Mouse (Mus musculus) retina, adult 2 months (tissue): ENCODE measurements at regions not wholly inside any gene's neighbourhood (a gene's known extent, or its start where the extent isn't known, plus 50 kb on each side); places are given as distances from the start of the nearest gene placed in this dataset.
"Not testable (repeated sequence)": the region's sequence is repeated elsewhere in the genome, so short reads cannot be mapped to it uniquely, and the experiment has no call there.

ENCODE experiments used
- DNase-seq: peaks from one replicate; pipeline ENCODE4 v3.0.0-alpha.2; 2012; ENCODE audit warnings: low read depth, low spot score

DNA sequence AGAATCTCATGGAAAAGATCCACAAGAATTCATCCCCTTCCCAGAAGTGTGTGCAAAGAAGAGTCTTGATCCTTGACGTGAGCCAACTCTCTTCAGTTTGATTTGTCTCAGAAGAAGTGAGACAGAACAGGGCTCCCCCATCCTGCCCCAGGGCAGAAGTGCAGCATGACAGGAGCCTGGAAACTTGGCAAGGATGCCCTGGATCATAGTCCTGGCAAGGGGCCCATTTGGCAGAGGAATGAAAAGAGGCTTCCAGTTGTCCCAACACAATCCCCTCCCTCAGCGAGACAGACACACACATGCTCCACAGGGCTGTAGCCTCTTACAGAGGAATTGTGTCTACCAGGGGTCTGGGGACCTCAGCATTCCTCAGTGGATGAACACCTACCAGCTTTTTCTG is 102.7 kb downstream of the Ptpn20 start:
- DNase-seq = no peak

DNA sequence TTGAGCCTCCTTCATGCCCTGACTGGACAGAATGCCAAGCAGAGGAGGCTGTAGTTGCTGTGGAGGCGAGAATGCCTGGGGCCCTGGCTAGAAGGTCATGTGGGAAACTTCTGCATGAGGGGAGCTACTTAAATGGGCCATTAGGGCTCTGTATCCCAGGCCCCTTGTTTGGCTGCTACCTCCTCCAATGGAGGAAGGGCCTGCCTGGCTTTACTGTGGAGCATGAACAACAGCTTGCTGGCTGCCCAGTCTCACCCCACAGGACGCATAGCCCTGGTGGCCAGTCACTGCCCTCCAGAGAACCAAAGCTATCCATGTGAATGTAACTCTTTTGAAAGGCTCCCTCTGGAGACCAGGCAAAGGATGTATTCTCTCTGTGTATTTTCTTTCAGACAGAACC is 105.2 kb downstream of the Ptpn20 start:
- no peak for DNase-seq

DNA sequence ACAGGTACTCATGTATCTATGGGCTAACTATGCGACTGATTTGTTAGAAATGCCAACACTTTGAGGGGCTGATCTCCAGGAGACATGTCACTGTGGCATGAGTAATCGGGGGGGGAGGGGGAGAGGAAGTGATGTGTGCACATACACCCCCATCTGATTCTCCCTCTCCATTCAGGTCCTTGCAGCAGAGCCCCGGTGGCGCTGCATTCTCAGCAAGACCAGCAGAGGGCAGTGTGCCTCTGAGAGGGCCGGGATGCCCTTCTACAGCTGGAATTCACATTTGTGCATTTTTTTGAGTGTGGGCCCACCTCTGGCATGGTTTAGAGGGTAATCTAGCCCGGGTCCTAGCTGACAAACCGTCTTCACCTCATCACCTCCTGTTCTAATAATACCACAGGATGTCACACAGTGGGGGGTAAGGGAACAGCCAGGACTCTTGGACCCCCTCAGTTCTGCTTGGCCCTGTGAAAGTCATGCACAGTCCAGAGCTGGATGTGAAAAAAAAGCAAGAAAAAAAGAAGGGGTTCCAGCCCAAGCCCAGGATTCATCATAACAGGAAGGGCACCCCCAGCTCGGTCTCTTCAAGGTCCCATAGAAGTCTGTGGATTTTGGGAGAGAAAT is 106.5 kb downstream of the Ptpn20 start:
- DNase-seq = peak; percentile 34

DNA sequence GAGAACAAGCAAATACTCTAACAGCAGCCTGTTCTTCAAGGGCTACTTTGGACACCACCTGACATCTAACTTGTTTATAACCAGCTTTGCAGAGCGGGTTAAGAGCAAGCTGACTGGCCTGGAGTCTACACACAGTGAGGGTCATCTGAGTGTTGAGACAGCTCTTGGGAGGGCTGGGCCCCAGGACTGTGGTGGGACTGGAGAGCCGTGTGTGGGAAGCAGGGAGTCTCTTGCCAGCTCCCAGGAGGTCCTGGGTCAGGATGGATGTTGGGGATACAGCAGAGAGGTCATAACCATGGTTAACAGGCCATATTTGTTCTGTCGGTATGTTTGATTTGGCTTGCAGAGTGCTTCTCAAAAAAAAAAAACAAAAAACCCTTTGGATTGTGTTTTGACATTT is 107.8 kb downstream of the Ptpn20 start:
- no peak for DNase-seq

DNA sequence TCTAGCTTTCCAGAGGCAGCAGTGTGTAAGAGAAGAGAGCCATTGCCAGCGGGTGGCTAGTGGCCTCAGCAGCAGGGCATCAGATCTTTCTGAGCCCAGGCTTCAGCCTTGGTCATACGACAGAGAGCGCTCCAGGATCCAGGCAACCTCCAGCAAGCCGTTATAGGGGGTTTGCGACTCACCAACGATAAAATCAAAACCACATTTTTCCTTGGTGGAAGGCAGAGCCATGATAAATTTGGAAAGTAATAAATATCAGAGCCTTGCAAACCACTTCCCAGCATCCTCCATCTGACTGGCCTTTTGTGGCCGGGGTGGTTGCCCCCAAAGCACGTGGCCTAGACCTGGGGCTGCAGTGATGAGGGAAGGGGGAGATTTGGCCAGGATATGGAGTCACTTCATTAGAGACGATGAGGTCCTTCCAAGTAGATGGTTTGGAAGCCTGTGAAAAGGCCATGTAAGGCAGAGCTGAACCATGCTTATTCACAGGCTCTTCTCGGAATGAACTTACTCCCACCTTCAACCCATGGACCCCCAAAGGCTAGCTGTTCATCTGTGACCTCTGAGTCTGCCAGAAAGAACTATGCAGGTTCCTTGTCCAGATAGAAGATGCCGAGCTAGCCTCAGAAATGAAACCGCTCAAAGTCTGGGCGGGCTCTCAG is 110.9 kb downstream of the Ptpn20 start:
- no peak for DNase-seq

DNA sequence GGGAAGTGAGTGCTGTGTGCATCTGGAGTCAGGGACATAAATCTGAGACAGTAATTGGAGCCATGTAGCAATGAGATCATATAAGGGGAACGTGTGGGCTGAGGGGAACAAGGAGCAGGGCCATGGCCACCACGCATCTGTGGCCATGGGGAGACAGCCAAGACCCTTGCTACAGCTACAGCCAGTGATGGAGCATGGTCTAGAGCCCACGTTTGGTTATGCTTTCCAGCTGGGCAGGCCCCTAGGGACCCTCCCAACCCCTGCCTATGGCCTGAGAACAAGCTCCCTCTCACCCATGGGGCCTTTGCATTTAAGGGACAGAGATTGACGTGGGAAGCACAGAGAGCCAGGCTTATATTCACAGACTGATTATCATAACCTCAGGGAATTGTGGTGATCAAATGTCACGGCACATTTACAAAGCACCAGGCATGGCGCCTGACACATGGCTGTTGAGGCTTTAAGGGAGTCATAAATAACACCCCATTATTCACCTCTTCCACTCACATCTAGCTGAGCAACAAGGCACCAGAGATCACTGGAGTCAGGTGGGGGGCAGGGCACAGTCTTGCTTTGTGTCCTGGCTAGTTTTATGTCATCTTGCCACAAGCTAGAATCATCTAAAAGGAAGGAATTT is 118.8 kb downstream of the Ptpn20 start:
- no peak for DNase-seq

DNA sequence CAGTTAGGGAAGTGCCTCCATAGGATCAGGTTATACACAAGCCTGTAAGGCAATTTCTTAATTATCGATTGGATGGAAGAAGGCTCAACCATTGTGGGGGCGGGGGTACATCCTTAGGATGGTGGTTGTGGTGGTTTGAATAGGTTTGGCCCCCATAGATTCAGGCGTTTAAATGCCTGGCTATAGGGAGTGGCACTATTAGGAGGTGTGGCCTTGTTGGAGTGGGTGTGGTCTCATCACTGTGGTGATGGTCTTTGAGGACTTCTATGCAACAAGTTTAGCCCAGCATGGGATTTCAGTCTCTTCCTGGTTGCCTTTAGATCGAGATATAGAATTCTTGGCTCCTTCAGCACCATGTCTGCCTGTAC is 119.3 kb downstream of the Ptpn20 start:
- no peak for DNase-seq

DNA sequence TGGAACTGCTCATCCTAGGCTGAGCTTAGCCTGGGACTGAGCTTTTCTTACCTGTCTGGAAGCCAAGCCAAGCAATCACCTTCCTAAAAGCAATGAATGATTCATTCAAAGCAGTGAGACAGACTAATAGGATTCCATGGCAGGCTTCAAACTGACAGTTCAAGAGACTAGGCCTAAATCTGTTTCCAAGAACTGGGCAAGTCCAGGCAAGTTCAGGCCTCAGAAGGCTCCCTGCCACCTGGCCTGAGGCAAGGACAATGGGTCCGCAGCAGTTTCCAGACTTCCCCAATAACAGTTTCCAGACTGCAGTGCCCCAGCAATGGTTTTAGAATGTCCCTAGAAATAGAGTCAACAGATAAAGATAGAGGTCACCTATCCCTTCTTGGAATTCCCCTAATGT is 123.5 kb downstream of the Ptpn20 start:
- DNase-seq = no peak

DNA sequence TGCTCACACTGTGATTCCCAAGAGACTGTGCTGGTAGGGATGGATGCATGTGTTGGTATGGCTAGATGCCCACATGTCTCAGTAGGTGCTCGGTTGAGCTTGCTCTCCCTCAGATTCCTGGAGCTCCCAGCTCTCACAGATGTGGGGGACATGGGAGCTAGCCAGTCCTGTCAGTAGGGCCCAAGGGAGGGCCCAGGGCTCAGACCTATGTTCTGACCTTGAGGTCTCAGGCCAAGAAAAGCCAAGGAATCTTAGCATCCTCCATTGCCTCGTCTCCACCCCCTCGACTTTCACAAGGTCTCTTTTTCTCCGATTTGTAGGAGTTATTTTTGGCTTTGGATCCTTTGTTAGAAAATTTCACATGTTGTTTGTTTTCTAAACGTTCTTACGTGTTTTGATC is 130.6 kb downstream of the Ptpn20 start:
- no peak for DNase-seq

DNA sequence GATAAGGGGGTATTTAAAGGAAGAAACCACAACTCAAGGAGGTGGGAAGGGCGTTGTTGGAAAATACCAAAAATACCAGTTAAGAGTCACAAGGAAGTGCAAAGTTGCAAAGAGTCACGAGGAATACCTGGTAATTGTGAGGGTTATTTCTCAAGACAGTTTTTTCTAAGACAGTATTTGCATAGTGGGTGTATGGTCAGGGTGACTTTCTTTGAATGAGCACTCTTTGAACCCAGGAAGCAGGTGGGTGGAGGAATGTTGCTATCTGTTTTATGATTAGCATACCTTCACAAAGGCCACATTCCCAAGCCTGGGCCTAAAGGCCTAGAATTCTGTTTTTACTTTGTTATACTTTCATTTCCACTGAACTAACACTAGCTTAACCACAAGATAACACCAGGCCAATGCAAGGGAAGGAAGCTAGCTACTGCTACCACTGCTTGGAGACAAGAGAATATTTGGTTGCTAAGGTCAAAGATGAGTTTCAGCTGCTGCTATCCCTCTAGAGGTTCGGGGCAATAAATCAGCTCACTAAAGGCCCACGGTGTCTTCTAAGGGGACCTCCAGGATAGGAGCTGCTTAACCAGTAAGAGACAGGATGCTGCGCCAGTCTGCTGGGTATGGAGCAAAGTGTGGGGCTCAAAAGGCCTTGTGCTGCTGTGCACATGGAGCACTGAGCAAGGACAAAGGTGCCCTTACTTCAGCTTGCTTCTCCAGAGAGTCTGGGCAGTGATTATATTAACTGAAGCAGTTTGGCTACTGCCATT is 133.6 kb downstream of the Ptpn20 start:
- not testable (repeated sequence) for DNase-seq

DNA sequence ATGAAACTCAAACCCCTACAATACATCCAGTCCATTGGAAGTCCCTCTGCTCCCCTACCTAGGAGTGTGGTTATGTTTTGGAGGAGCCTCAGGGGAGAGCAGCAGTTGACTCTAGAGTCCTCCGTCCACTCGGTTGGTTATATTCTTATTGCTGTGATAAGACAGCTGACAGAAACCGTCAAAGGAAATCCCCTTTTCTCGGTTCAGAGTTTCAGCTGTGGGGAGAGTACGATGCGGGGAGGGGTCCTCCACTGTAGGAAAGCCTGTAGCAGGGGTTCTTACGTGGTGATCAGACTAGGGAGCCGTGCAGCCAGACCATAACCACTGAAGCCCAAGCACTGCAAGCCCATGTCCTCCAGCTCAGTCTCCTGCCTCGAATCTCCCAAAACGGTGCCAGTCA is 137.5 kb downstream of the Ptpn20 start:
- DNase-seq = no peak

DNA sequence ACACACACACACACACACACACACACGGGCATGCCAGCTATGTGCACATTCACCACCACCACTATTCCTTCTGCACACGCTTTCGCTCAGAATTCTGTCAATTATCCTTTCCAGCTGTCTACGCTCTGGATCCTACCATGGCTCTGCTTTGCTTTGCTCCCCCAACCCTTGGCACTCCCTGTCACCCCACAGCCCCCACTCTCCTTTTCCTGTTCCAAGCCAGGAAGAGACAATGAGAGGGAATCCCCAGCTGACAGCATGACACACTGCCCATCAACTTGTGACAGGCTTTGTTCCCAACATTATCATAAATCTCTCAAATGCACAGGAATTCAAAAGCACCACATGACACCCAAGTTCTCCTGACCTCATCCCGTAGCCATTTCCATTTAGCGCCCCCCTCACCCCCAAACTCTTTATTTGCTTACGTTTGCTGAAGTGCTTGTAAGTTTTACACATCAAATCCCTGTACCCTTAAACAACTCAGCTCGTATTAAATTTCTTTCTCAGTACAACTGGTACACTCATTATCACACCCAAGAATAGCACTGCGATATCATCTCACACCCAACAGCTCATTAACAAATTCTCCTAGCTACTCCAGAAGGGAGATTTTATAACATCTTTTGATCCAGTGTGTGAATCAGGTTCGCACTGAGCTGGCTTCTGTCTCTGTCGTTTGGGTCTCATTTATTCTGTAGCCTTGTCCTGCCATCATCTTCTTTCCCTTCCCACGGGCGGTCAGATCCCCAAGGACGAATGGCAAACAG is 140.3 kb downstream of the Ptpn20 start:
- DNase-seq = no peak

DNA sequence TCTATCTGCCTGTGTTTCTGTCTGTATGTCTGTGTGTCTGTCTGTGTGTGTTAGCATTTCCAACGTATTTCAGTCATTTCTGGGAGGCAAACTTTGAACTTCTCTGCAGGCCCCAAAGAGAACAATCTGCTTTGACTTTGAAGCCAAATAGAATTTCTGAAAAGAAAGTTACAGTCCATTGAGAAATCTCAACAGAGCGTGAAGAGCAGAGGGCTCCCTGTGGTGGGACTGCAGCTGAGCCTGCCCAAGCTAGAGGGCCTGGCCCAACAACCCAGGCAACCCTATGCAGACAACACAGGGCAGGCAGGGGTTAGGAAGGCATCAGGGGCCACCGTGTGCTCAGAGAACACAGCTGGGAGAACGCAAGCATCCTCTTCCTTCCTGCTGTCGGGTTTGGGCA is 143.7 kb downstream of the Ptpn20 start:
- no peak for DNase-seq

DNA sequence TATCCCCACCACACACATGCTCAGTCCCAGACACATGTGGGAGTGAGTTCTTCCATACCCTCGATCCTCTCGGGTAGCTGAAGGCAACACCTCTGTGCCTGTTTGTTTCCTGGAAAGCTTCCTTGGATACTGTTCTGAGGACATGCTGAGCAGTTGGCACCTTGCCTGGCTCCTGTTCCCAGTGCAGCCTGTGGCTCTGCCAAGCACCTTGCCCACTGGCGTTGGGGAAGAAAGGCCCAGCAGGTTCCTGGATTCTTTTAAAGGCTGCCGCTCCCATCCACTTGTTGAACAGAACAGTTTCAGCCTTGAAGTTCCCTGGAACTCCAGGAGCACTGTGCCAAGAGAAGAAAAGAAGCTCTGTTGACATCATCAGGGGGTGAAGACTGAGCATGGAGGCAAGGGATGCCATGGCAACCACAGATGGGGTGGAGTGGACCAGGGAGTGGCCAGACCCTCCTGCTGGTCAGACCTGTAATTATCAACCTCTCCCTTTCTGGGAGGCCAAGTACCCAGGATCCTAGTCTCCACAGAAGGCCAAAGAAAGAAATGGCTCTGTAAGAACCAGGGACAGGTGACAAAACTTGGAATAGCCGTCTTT is 145.5 kb downstream of the Ptpn20 start:
- no peak for DNase-seq

DNA sequence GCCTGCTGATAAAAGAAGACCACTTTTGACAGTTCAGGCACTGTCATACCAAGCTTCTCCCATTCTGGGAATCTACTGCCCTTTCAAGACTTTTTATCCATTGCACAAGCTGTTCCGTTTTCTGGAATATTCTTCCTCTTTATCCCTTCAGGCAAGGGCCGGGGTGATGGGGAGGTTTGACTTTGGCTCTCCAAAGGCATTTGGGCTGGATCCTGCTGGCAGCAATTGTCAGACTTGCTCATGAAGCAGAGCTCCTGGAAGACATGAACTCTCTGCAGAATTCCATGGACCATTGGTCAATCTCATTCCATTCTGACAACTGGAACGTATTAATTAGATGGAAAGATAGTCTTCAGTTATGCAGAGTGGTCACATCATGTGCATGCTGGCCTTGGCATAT is 146.6 kb downstream of the Ptpn20 start:
- no peak for DNase-seq

DNA sequence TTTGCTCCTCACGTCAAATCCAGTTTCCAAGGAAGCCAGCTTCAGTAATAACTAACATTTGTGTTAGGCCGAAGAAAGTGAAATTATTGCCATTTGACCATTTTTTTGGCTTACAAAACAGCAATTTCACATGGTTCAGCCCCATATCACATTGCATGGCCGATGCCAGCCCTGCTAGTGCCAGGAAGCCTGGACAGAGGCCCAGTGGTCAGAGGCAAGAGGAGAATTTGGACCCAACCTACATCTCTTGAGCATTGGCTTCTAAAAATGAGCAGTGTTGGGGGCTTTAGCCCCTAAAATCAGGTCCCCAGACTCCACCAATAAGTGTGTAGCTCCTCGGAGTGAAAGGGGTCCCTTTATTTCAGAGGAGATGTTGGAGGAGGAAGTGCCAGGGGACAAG is 157.2 kb downstream of the Ptpn20 start:
- DNase-seq = no peak

DNA sequence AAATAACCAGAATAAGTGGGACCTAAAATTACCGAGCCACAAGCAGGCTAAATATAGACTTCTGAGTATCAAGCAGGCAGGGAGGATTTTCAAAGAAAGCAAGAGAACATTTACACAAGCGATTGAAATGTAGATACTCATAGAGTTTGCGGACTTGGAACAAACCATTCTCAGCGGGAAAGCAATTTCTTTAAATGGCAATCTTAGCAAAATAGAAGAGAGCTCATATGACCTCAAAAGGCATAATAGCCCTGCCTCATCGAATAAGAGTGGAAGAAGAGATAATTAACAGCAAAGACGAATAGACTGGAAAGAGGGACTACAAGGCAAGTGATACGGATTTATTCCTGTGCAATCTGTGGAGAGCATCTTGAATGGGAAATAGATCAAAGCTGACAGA is 163.7 kb upstream of the Gdf10 start:
- no peak for DNase-seq

DNA sequence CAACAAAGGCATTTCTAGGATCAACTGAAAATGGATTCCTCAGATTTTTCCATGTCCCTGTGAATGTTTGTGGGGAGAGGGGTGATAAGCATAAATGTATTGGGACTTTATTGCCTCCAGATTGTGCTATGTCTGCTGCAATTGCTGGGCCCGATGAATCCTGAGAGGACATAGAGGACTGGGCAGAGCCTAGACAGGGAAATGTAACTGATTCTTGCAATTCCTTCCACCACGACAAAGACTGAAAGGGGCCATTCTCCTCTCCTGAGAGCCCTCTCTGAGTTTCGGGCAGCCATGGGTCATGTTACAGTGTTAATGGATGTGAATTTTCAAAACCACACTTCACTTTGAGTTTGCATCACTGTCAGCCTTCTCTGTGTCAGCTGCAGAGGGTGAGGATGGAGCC is 159.7 kb upstream of the Gdf10 start:
- DNase-seq = no peak

DNA sequence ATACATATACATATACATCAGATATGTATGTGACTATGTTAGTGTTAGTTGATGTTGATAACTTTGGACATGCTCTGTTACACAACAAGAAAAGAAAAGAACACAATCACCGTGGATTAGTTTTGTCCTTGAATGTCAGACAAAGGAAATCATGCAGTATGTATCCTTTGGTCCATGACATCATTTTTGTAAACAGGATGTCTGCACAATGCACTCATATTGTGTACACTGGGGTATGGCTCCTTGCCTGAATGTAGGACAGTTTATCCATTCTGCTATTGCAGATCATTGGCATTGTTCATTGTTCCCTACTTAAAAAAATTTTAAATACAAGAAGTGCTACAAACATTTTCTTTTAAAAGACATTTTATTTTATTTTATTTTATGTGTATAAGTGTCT is 157.6 kb upstream of the Gdf10 start:
- DNase-seq = no peak

DNA sequence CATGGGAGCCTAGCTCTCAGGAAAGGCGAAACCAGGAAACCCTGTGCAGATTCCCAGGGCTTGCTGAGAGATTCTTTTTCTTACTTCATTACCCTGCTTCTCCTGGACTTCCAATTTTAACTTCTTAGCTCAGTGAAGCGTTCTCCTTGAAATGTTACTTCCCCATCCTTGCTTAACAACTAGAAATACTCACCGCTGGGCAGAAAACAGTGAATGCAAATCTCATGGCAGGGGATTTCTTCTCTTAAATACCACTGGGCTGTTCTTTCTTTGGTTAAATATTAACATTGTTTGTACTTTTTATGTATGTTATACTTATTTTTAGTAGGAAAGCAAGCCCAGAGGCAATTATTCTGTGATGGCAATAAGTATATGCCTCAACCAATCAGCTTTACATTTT is 151.0 kb upstream of the Gdf10 start:
- no peak for DNase-seq

DNA sequence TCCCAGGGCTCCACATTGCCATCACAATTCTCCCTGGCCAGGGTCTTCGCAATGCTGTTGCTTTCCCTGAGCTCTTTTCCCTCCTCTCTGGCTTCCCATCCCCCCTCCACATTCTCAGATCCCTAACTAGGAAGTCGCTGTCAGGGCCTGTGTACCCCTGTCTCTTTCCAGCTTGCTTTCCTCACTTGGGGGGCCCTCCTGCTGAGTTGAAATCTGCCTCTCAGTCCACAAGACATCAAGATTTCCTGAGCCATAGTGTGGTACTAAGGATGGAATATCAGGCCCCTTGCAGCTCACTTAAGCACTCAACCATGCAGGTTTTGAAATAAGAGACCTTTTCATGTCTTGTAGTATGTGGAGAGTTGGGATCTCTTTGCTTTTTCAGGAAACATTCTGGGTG is 133.8 kb upstream of the Gdf10 start:
- DNase-seq = no peak

DNA sequence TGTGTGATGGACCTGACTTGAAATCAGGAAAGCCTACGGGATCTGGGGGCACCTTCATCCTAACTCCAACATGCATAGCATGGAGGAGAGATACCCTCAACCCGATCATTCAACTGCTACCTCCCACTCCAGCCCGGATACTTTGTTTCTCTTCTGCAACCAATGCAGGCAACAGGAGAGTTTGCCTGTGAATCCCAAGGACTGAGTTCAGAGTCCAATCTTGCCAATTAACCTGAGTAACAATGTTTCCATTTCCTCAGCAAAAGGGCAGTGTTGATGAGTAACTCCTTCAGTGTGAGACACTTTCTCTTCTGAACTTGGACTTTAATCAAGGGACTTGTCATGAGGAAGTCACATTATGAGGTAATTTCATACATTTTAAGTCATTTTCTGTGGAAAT is 129.1 kb upstream of the Gdf10 start:
- DNase-seq = no peak
